Mouse (Mus musculus): ENCODE results near the gene Nlgn3. TPM values are rescaled to one million over a fixed set of nuclear protein-coding genes. Genes with fewer than 3 reads are reported as not detected.

Gene Nlgn3
- polyA plus RNA-seq (2012; rRNA removed): 0.19 and 0.46 TPM in 2 replicates

DNA sequence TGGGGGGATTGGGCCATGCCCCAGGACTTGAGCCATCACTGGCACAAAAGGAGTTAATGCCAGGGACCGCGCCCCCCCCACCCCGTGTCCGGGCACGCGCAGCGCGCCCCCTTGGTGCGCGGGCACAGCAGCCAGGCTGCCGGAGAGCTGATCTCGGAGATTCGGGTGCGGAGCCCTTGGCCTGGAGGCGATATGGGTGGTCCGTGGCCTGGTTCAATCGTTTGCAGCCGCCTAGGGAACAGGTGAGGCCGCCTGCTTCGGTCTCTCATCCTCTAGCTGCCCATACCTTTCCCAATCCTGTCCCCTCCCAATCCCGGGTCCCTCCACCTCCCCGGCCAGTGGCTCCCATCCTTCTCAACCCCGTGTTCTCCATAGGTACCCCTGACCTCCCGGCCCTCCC is at the start of gene Nlgn3:
Nlgn3 (plus strand) TSS at position 114 of the 400 bp plus-strand sequence.
- DNase-seq (ENCODE audit: low read depth): no peak

DNA sequence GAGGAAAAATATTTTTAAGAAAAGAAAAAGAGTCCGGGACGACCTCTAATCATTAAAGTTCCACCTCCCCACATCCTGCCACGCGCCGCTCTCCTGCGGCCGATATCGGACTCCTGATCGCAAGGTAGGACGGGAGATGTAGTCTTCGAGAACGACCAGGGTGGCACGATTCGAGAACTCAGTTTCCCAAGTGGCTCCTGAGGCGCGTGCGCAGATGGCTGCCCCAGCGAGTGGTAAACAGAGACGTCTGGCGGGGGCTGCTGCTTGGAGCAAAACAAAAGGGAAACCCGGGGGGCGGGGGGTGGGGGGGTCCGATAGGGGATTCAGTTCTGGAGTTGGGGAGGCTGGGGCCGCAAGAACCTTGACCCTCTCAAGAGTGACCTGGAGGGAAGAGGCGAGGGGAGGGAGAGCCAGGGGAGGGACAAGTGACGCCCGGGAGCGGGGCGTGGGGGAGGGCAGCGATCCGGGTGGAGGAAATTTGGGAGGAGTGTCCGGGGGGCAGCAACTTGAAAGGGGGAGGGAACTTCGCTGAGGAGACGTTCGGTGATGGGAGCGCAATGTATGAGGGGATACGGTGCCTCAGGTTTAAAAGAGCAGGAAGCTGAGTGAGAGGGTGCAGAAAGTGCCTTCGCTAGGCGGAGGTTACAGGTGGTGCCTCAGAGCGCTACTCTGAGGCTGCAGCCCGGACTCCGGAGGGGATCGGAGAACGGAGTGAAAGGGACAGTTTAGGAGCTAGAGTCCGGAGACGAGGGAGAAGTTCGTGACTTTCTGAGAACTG is 44.8 kb upstream of the Nlgn3 start, which contains the start of gene Foxo4:
Foxo4 (plus strand) TSS at position 577 of the 778 bp plus-strand sequence.
- DNase-seq (ENCODE audit: low read depth): no peak

DNA sequence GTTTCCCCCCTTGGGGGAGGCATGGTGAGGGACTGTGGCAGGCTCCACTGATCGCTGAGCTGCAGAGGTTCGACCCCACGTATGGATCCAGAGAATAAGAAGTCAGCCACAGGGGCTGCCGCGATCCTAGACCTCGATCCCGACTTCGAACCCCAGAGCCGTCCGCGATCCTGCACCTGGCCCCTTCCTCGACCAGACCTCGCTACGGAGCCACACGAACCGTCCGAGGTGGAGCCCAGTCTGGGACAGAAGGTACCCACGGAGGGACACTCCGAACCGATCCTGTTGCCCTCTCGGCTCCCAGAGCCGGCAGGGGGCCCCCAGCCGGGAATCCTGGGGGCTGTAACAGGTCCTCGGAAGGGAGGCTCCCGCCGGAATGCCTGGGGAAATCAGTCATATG is 44.2 kb upstream of the Nlgn3 start:
- no peak for DNase-seq (ENCODE audit: low read depth)

DNA sequence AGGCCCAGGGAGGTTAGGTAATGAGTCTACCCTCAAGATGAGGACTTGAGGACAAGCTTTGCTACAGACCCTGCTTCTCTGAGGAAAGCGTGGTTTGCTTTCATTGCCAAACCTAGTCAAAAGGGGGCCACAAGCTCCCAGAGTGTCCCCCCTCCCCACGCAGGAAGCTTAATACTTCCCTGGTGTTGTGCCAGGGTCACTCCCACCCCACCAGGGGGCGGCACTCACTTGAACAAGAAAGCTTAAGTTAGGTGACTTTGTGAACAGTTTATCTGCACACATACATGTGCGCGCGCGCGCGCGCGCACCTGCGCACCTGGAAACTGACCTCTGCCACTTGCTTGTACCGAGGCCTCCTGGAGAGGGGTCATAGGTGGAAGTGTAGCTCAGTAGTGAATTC is 42.4 kb upstream of the Nlgn3 start:
- no peak for DNase-seq (ENCODE audit: low read depth)

DNA sequence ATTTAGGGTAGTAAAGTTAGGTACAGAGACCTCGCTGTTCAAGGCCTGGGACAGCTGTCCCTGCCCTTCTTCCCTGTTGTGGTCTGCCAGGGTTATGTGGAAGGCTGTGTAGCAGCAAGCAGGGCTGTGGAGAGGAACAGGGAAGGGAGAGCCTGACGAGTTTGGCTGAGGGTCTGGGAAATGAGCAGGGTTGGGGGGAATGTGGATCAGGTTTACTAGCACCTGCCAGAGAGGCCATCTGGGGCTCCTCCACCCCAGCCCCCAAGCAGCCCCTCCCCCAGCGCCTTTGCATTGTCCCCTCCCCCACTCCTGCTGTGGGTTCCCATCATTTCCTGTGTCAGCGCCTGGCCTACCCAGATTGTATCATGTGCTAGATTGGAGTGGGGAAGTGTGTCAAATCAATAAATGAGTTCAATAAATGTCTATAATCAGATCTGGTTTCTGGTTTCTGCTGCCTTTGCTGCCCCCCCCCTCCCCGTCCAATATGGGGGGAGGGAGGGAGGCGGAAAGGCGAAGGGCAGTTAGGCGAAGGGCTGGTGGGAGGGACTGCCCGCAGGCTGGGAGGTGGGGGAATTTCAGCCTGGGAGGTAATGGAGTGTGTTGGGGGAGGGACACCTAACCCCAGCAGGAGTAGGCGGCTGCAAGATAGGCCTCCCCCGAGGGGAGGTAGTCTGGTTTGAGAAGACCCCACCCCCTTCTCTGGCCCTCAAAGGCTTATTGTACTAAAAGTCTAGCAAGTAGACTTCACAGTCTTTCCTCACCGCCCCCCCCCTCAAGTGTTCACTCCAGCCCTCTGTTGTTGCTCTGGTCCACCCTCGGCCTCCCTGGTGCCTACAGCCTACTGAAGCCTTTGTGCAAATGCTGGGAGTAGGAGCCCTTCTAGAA is 38.3 kb upstream of the Nlgn3 start:
- DNase-seq (ENCODE audit: low read depth): no peak

DNA sequence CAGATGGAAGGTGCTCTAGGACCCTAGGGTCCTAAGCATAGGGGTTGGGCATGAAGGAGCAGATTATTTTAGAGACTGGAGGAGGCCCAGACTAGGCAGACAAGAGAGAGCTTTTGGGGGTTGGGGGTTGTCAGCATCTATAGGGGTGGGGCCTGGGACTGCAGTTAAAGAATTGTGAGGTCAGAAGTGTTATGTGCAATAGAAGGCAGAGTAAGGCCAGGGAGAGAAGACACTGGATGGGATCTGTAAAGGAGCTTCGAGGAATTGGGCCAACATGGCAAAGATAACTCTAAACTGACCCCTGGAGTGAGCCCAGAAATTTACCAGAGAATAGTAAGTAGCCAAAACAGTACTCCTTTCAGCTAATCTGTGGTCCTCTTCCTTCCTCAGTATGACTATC is 35.1 kb upstream of the Nlgn3 start, which contains the start of gene Gm614:
Gm614 (minus strand) TSS at position 101 of the 400 bp plus-strand sequence.
- no peak for DNase-seq (ENCODE audit: low read depth)

DNA sequence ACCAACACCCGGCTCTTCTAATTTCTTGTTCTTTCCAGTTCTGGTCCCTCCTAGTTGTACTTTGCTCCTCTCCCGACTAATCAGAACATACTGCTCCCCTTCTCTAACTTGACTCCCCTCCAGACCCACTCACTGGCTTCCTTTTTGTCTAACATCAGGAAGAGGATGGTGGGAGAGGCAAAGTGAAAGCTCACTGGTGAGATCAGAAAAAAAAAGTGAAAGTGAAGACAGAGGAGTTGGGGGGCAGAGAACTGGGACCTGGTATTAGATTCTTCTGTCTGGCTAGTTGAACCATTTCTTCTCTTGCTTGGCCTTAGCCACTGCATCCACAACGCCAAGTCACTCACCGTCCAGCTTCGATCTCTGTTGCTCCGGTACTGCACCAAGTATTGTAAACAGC is 32.3 kb upstream of the Nlgn3 start:
- DNase-seq (ENCODE audit: low read depth): no peak

DNA sequence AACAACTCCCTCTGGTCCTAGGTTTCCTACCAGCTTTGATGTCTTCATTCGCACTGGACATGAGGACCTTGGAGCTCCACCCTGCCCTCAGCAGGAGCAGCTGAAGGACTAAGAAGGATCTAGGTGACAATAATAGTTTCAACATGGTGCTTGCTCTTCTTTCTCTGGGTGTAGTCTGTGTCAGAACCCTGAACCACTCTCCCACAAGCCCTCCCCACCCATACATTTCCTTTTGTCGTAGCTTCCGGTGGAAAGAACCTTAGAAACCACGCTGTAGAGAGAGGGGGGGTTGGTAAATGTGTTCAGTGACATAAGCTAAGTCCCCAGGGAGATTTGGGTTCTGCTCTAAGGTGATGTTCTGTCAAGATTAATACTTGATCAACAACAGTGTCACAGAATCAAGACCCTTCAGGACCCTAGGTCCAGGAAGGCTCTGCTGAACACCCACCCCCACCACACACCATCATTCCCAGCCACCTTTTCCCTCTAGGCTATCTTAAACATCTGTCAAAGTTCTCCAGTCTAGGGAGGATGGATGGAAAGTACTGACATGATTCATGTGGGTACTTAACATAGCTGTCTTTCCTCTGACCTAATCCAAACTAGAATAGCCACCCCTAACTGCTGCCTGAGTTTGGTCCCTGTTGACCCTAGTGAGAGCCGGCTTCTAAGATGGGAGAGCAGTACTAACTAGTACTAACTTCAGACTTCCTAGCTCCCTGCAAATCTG is 30.8 kb upstream of the Nlgn3 start, which contains the start of gene Il2rg:
Il2rg (minus strand) TSS at position 231 of the 730 bp plus-strand sequence.
- no peak for DNase-seq (ENCODE audit: low read depth)

DNA sequence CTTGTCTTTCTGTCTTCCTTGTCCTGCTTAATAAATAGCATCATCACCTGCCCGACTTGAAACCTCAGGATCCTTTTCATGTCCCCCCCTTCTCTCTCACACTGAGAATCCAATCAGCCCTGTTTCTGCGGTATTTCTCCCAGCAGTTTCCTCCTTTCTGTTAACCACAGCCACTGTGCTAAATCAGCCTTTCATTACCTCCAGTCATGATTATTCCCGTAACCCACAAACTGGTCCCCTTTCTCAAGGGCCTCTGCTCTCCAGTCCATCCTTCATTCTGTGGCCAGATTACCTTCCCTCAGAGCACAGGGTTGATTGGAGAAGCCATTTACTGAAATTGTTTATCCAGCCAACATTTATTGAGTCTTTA is 30.2 kb upstream of the Nlgn3 start, which contains the start of gene Gm20489:
Gm20489 (minus strand) TSS at position 269 of the 370 bp plus-strand sequence.
- no peak for DNase-seq (ENCODE audit: low read depth)

DNA sequence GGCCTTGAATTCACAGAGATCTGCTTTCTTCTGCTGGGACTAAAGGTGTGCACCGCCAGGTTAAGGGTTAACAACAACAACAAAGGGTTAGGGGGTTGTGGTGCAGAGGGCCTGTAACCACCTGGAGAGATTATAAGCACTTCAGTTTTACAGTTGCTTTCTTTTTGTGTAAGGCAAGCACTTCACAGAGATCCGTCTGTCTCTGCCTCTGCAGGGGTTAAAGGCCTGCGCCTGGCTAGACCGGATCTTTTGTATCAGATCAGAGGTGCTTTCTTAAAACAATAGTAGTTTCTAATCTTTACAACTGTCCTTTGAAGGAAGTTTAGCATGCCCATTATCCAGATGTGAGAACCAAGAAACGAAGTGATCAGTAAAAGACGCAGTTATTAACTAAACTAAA is 25.6 kb upstream of the Nlgn3 start:
- DNase-seq (ENCODE audit: low read depth): no peak

DNA sequence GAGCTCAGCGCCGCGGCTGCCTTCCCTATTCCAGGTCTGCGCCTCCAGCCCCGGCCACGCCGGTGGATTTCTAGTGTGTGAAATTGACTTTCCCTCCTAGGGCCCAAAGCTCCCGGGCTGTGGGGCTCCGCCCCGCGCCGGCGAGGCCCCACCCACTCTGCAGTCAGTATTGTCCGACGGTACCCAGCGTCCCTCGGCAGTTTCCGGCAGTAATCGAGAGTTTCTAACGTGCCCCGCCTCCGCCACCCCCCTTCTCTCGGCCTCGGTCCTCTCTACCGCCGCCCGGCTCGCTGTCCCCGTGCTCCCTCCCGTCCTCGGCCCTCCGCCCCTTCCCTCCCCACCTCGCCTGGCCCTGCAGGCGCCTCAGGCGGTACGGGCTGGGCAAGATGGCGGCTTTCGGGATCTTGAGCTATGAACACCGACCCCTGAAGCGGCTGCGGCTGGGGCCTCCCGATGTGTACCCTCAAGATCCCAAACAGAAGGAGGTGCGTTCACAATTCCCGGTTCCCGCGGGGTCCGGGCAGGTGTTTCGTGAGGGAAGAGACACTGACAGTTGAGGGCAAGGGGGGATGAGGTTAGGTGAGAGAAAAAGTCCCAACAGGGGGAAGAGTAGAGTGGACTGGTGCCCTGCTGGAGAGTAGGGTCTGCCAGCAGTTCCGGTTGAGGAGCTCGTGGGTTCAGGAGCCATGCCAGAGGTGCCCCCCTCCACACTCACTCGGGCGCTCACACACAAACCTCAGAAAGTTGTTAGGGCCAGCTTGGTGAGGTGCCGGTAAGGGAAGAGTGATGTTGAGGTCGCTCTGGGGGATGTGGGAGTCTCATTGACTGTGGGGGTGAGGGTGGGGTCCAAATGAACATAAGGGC is 24.9 kb upstream of the Nlgn3 start, which contains the start of gene Med12:
Med12 (plus strand) TSS at position 156 of the 864 bp plus-strand sequence.
- DNase-seq (ENCODE audit: low read depth): no peak

DNA sequence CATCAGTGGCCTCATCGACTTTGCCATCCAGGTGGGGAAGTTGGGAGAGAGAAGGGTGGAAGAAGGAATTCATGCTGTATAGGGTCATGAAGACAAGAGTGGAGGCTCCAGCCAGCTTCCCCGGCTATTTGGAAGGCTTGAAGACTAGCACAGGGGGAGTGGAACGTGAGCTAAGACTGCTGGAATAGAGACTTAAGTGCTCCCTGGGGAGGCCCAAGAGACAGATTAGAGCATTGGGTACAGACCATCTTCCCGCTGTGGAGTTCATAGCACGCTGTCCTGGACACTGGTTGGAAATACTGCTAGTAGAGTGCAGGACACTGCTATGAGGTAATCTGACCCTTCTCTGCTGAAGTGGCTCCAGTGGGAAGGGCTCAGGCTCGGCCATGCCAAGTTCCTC is 16.2 kb upstream of the Nlgn3 start:
- no peak for DNase-seq (ENCODE audit: low read depth)

DNA sequence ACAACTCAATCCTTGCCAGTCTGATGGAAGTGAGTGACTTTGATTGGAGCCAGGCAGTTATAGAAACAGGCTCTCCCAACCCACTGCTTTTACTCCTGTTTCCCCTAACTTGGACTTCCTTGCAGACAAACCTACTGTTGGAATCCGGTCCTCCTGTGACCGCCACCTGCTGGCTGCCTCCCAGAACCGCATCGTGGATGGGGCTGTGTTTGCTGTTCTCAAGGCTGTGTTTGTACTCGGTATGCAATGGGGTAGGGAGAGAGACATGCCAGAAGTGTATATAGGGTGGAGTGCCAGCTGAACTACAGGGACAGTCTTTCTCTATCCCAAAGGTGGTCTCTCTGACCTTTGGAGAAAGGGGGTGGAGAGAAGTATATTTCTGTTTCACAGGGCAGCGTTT is 13.4 kb upstream of the Nlgn3 start:
- DNase-seq (ENCODE audit: low read depth): no peak

DNA sequence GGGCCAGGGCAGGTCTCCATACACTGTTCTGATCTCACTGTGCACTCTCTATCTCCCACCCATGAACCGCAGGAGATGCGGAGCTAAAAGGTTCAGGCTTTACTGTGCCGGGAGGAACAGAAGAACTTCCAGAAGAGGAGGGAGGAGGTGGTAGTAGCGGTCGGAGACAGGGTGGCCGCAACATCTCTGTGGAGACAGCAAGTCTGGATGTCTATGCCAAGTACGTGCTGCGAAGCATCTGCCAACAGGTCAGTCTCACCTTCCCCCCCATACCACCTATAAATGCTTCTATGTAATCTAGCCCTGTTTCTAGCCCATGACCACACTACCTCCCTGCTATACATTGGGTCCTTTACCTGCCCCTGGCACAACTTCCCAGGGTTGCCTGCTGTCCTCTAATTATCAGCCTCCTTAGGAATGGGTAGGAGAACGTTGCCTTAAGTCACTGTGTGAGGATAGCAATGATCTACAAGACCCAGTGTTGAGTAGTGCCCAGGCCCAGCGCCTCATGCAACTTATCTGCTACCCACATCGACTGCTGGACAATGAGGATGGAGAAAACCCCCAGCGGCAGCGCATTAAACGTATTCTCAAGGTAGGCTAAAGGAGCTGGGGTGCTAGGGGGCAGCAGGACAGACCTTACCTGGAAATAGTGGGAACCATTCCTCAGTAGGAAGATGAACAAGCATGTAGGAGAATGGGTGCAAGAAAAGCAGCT is 12.9 kb upstream of the Nlgn3 start:
- no peak for DNase-seq (ENCODE audit: low read depth)

DNA sequence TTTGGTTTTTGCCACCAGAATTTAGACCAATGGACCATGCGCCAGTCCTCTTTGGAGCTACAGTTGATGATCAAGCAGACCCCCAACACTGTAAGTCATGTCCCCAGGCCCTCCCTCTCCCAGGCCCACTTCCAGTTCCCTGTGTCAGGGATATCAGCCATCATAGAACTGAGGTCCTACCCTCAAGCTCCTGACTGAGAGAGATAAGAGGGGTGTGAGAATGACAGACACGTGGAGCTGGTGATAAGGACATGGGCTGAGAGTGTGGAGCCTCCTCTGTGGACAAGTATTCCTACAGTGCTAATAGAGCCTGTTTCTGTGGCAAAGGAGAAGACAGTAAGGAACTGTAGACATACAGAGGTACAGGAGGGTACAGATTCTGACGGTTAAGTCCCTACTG is 11.4 kb upstream of the Nlgn3 start:
- DNase-seq (ENCODE audit: low read depth): no peak

DNA sequence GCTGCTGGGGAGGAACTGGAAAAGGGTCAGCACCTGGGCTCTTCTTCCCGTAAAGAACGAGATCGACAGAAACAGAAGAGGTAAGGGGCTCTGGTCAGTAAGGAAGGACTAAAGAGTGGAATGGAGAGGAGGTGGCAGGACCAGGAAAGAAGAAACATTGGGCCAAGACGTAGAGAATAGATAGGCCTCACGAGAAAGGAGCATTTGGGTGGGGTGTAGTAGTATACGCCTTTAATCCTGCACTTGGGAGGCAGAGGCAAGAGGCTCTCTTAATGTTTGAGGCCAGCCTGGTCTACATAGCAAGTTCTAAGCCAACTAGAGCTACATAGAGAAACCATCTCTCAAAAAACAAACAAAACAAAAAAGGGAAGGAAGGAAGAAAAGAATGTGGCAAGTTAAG is 10.5 kb upstream of the Nlgn3 start:
- DNase-seq (ENCODE audit: low read depth): no peak

DNA sequence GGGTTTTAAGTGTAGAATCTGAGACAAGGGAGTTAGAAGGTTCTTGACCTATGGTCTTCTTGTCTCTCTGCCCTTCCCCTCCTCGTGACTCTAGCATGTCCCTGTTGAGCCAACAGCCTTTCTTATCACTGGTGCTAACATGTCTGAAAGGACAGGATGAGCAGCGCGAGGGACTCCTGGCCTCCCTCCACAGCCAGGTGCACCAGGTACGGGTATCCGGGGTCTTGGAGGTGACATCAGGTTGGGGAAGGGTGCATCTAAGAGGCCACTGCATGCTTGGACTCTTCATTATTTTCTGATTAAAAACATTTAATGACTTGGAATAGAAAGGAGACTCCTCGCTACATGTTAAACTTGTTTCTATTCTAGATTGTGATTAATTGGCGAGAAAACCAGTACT is 9.9 kb upstream of the Nlgn3 start:
- DNase-seq (ENCODE audit: low read depth): no peak

DNA sequence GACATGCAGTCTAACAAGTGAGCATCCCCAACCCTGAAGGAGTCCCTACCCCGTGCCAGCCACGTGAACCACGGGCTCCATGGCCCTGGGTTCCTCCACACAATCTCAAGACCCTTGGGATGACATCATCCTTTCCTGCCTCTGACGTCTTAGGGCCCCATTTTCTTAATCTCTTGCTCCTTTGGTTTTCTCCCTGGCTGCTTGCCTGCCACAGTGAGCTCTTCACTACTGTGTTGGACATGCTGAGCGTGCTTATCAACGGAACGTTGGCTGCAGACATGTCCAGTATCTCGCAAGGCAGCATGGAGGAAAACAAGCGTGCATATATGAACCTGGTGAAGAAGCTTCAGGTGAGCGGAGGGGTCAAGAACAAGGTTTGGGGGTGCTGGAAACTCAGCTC is 8.9 kb upstream of the Nlgn3 start:
- no peak for DNase-seq (ENCODE audit: low read depth)

DNA sequence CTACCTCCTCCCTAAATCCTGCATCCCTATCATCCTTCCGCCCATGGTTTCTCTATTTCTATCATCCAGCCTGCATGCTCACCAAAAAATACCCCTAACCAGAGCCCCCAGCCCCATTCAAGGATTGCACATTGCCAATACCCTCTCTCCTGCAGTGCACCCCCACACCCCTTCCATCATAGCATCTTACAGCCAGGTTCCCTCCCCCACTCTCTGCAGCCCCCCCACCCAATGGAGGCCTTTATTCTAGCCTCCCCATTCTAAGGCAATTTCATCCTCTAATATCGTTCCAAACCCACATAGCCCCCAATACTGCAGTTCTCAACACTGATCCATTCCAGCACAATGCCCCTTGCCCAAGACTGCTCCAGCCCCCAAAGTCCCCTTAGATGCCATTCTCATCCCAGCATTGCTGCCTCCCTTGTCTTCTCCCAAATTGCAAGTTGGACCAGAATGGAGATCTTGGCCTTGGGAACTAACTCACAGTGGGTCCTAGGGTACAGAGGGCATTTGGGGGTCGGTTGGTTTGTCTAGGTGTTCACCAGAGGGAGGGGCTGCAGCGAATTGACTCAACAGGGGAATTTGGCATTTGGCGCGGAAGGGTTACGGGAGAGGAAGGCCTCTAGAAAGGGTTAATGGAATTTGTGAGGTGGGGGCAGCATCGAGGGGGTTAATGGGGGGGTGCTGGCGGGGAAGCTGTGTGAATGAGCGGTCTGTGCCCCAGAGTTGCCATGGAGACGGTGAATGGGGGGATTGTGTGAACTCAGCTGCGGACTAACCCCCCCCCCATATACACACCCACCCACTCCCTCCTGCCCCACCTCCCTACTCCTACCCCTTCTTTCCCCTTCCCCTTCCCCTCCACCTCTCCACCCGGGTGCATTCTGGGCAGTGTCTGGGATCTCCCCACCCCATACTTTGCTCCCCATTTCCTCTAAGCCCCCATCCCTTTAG is 782 bp downstream of the Nlgn3 start:
- DNase-seq (ENCODE audit: low read depth): no peak

Data from gonadal fat pad, adult 2 months (tissue).